Mouse (Mus musculus): ENCODE measurements around the gene Fignl1.

GRCm38 (mm10) chr11:11837384-11837783 is 28.6 kb upstream of the Fignl1 start:
- TF ChIP-seq POLR2A (IDR thresholded peaks at IDR 0.05; ENCODE audit: borderline replicate concordance, control insufficient read depth, low read depth, low read length) (no peak), CTCF (IDR thresholded peaks at IDR 0.05; ENCODE audit: control insufficient read depth, insufficient read depth, low read length) (no peak)
